Mouse (Mus musculus) gastrocnemius, adult 8-10 months (tissue): ENCODE data around the gene Spata4. TPM values are rescaled to one million over a fixed set of nuclear protein-coding genes. Genes with fewer than 3 reads are reported as not detected.

ENCODE experiments used
- total RNA-seq, 4 experiments: library from RNA; stranded (reverse); gene quantifications; 2 replicates each; pipeline ENCODE4 v1.2.4; 2022

Gene Spata4
- total RNA-seq, 4 experiments from 2014 or later = not detected

Other genes with a start within 250 kb of the Spata4 start
- 100 to 1,000 TPM; 183 to 235 (median 201) TPM for gene Asb5, start 71.2 kb upstream of the Spata4 start, total RNA-seq
- gene Spcs3, start 70.8 kb upstream of the Spata4 start, total RNA-seq = 10 to 100 TPM; 25.4 to 29.8 (median 27.3) TPM